Mouse (Mus musculus): ENCODE results near the gene Rab11fip5.
A peak's percentile ranks its signal among the peaks of the same experiment; 100 is the strongest.

The Rab11fip5 gene

GRCm38 (mm10) chr6:85373951-85374733 is at the start of gene Rab11fip5:
Rab11fip5 (minus strand) TSS chr6:85374634.
- peak; percentile 65 for DNase-seq (ENCODE audit: low spot score)

GRCm38 (mm10) chr6:85423836-85424379 is 49.5 kb upstream of the Rab11fip5 start, which contains the start of gene Noto:
Noto (plus strand) TSS chr6:85423886.
- DNase-seq (ENCODE audit: low spot score) = no peak

GRCm38 (mm10) chr6:85419150-85419549 is 44.7 kb upstream of the Rab11fip5 start:
- DNase-seq (ENCODE audit: low spot score) = no peak

GRCm38 (mm10) chr6:85415829-85416228 is 41.4 kb upstream of the Rab11fip5 start:
- DNase-seq (ENCODE audit: low spot score) = no peak

- peak; percentile 67 for DNase-seq (ENCODE audit: low spot score)
These were observed 36.4 kb upstream of the Rab11fip5 start for GRCm38 (mm10) chr6:85410771-85411273.

- no peak for DNase-seq (ENCODE audit: low spot score)
These were observed 34.6 kb upstream of the Rab11fip5 start for GRCm38 (mm10) chr6:85409003-85409402.

- DNase-seq (ENCODE audit: low spot score) = no peak
These were observed 28.6 kb upstream of the Rab11fip5 start for GRCm38 (mm10) chr6:85403039-85403438.

- no peak for DNase-seq (ENCODE audit: low spot score)
These were observed 28.2 kb upstream of the Rab11fip5 start for GRCm38 (mm10) chr6:85402613-85403012.

- no peak for DNase-seq (ENCODE audit: low spot score)
These were observed 25.3 kb upstream of the Rab11fip5 start for GRCm38 (mm10) chr6:85399715-85400114.

GRCm38 (mm10) chr6:85397165-85397564 is 22.7 kb upstream of the Rab11fip5 start:
- peak; percentile 49 for DNase-seq (ENCODE audit: low spot score)

- DNase-seq (ENCODE audit: low spot score) = no peak
These were observed 20.9 kb upstream of the Rab11fip5 start for GRCm38 (mm10) chr6:85395360-85395759.

GRCm38 (mm10) chr6:85391803-85392202 is 17.4 kb upstream of the Rab11fip5 start:
- peak; percentile 65 for DNase-seq (ENCODE audit: low spot score)

GRCm38 (mm10) chr6:85388608-85389007 is 14.2 kb upstream of the Rab11fip5 start:
- no peak for DNase-seq (ENCODE audit: low spot score)

- DNase-seq (ENCODE audit: low spot score) = no peak
These were observed 8.4 kb upstream of the Rab11fip5 start for GRCm38 (mm10) chr6:85382791-85383190.

- no peak for DNase-seq (ENCODE audit: low spot score)
These were observed 7.2 kb upstream of the Rab11fip5 start for GRCm38 (mm10) chr6:85381648-85382020.

GRCm38 (mm10) chr6:85380901-85381647 is 6.6 kb upstream of the Rab11fip5 start:
- DNase-seq (ENCODE audit: low spot score) = no peak

- peak; percentile 76 for DNase-seq (ENCODE audit: low spot score)
These were observed 5.9 kb upstream of the Rab11fip5 start for GRCm38 (mm10) chr6:85380201-85380900.

- no peak for DNase-seq (ENCODE audit: low spot score)
These were observed 4.2 kb upstream of the Rab11fip5 start for GRCm38 (mm10) chr6:85378629-85379028.

- DNase-seq (ENCODE audit: low spot score) = no peak
These were observed 3.4 kb upstream of the Rab11fip5 start for GRCm38 (mm10) chr6:85377876-85378275.

- no peak for DNase-seq (ENCODE audit: low spot score)
These were observed 2.8 kb upstream of the Rab11fip5 start for GRCm38 (mm10) chr6:85377066-85377734.

- peak; percentile 97 for DNase-seq (ENCODE audit: low spot score)
These were observed 290 bp upstream of the Rab11fip5 start for GRCm38 (mm10) chr6:85374734-85375114.
